ENCODE assay signal across 29 mouse cellular contexts in genomic region chr7:81331851-81332250, GRCm38 (mm10). TPM values are rescaled to one million over a fixed set of nuclear protein-coding genes. Genes with fewer than 3 reads are reported as not detected.
DNase-seq lines count a peak whose midpoint lies in the region; ATAC-seq and TF ChIP-seq lines count a peak whose summit lies in the region.
"Had no signal": no experiment of that assay in that cellular context is flagged by ENCODE, and none has a peak within 500 bp of the region (broad histone marks: within the 10 kb centered on the region; RNA-seq: fewer than 3 reads in every experiment).

No protein-coding gene starts in this region.

- no peak overlapping the region for H3K9ac ChIP-seq in kidney, embryonic 15.5 days
- H3K9ac ChIP-seq in liver, embryonic 14.5 days (replicated peaks), result no peak overlapping the region
- no peak overlapping the region for H3K9ac ChIP-seq in liver, postnatal 0 days (replicated peaks)
- H3K9ac ChIP-seq in CH12.LX (ENCODE audit: insufficient read depth, low read depth), result no peak overlapping the region
- H3K9ac ChIP-seq: embryonic facial prominence, embryonic 13.5 days; forebrain, embryonic 12.5 days; forebrain, embryonic 15.5 days; heart, embryonic 12.5 days; heart, embryonic 15.5 days; hindbrain, embryonic 14.5 days had no signal

- peaks cover 4% of the 10 kb centered on the region; the same call in 1 of the 2 replicates for H3K4me1 ChIP-seq in kidney, embryonic 15.5 days
- H3K4me1 ChIP-seq in kidney, adult 2 months (ENCODE audit: control insufficient read depth, insufficient read depth, low read length), result no peaks in the 10 kb centered on the region
- H3K4me1 ChIP-seq in liver, embryonic 14.5 days (replicated peaks; ENCODE audit: control insufficient read depth in 2 of 2, insufficient read depth in 2 of 2, low read length in 1 of 2), result no peaks in the 10 kb centered on the region
- no peaks in the 10 kb centered on the region for H3K4me1 ChIP-seq in liver, postnatal 0 days (ENCODE audit: insufficient read depth)
- peaks cover 0 to 29% of the 10 kb centered on the region in 2 experiments; a peak in 2 of 4 replicates for H3K4me1 ChIP-seq in CH12.LX (ENCODE audit: control insufficient read depth in 1 of 2, insufficient read depth in 2 of 2)
- H3K4me1 ChIP-seq: embryonic facial prominence, embryonic 13.5 days had no signal

- no peak overlapping the region for H3K4me2 ChIP-seq in kidney, embryonic 15.5 days
- no peak overlapping the region for H3K4me2 ChIP-seq in liver, embryonic 14.5 days (ENCODE audit: low read depth)
- no peak overlapping the region for H3K4me2 ChIP-seq in liver, postnatal 0 days (ENCODE audit: low read depth, low read length)
- no peak overlapping the region for H3K4me2 ChIP-seq in CH12.LX (ENCODE audit: insufficient read depth, low read depth, poor library complexity, severe bottlenecking)
- H3K4me2 ChIP-seq: embryonic facial prominence, embryonic 13.5 days; forebrain, embryonic 12.5 days; forebrain, embryonic 15.5 days; heart, embryonic 12.5 days; heart, embryonic 15.5 days; hindbrain, embryonic 14.5 days had no signal

- DNase-seq in kidney, adult 2 months, result no peak
- no peak for DNase-seq in liver, embryonic 14.5 days (ENCODE audit: low read depth in 3 of 3, low spot score in 3 of 3)
- no peak for DNase-seq in liver, postnatal 0 days
- DNase-seq in CH12.LX (ENCODE audit: extremely low read depth), result no peak
- DNase-seq in splenic B cell, adult 2 months (ENCODE audit: low read depth, low spot score), result peak; percentile 26
- DNase-seq in heart, postnatal 14 days, result no peak
- DNase-seq: adrenal gland, adult 8-10 months; adrenal gland, postnatal 25 days; cerebellum, adult 11-12 months; cerebellum, adult 8-10 months; cerebellum, postnatal 10 days; cerebellum, postnatal 36 days; embryo, embryonic 11 days; gastrocnemius, postnatal 25 days; heart, adult 18-20 months; heart, postnatal 10 days; heart, postnatal 4 days had no signal

- intact Hi-C loops in heart, postnatal 14 days (cut with DNase I), result loop anchor here (2.0 kb wide), 2 partner anchors 19 to 121 kb away; no protein-coding TSS in a partner anchor

- TF ChIP-seq POLR2A in kidney, adult 2 months (IDR thresholded peaks at IDR 0.05; ENCODE audit: low read depth, low read length), result no peak
- no peak for TF ChIP-seq POLR2A in CH12.LX (IDR thresholded peaks at IDR 0.05; ENCODE audit: low read depth, low read length)

- peaks cover 61% of the 10 kb centered on the region for H3K36me3 ChIP-seq in kidney, embryonic 15.5 days
- peaks cover 2% of the 10 kb centered on the region; the same call in 1 of the 2 replicates for H3K36me3 ChIP-seq in kidney, adult 2 months (ENCODE audit: control insufficient read depth, insufficient read depth, low read length)
- H3K36me3 ChIP-seq in liver, embryonic 14.5 days (replicated peaks; ENCODE audit: control insufficient read depth, insufficient read depth, low read depth), result peaks cover 3% of the 10 kb centered on the region; the same call in 1 of the 2 replicates
- H3K36me3 ChIP-seq in liver, postnatal 0 days (replicated peaks; ENCODE audit: insufficient read depth, low read length), result peaks cover 18% of the 10 kb centered on the region
- H3K36me3 ChIP-seq in CH12.LX (replicated peaks in 1 of 2; ENCODE audit: control insufficient read depth in 1 of 2, insufficient read depth in 1 of 2, low read length in 1 of 2), result peaks cover 54 to 91% of the 10 kb centered on the region in 2 experiments
- peaks cover 7% of the 10 kb centered on the region; the same call in 1 of the 2 replicates for H3K36me3 ChIP-seq in splenic B cell, adult 2 months (ENCODE audit: control insufficient read depth, insufficient read depth, low read length, poor library complexity, severe bottlenecking)

- TF ChIP-seq CTCF in kidney, adult 2 months (conservative IDR thresholded peaks at IDR 0.05; ENCODE audit: insufficient read depth, insufficient read length, low read depth, low read length), result no peak
- TF ChIP-seq CTCF in liver, embryonic 14.5 days (IDR thresholded peaks at IDR 0.05; ENCODE audit: low read depth), result no peak
- no peak for TF ChIP-seq CTCF in liver, postnatal 0 days (IDR thresholded peaks at IDR 0.05; ENCODE audit: low read depth)
- TF ChIP-seq CTCF in CH12.LX (conservative IDR thresholded peaks at IDR 0.05 in 1 of 2, IDR thresholded peaks at IDR 0.05 in 1 of 2; ENCODE audit: low read depth in 2 of 2, low read length in 2 of 2), result no peak

- no peaks in the 10 kb centered on the region for H3K27me3 ChIP-seq in kidney, embryonic 15.5 days
- no peaks in the 10 kb centered on the region for H3K27me3 ChIP-seq in kidney, adult 2 months (replicated peaks; ENCODE audit: control insufficient read depth, insufficient read depth, low read length)
- H3K27me3 ChIP-seq in liver, embryonic 14.5 days (ENCODE audit: control insufficient read depth, insufficient read depth, low read length), result no peaks in the 10 kb centered on the region
- no peaks in the 10 kb centered on the region for H3K27me3 ChIP-seq in liver, postnatal 0 days (ENCODE audit: insufficient read depth, low read length)
- no peaks in the 10 kb centered on the region for H3K27me3 ChIP-seq in CH12.LX (replicated peaks)
- no peaks in the 10 kb centered on the region for H3K27me3 ChIP-seq in splenic B cell, adult 2 months (ENCODE audit: control insufficient read depth, insufficient read depth, low read length, poor library complexity, severe bottlenecking)
- H3K27me3 ChIP-seq: embryonic facial prominence, embryonic 13.5 days; forebrain, embryonic 12.5 days; forebrain, embryonic 15.5 days; heart, embryonic 12.5 days; heart, embryonic 15.5 days; Patski had no signal

- no peak overlapping the region for H3K27ac ChIP-seq in kidney, embryonic 15.5 days
- no peak overlapping the region for H3K27ac ChIP-seq in kidney, adult 2 months (ENCODE audit: insufficient read depth, low read depth, low read length)
- H3K27ac ChIP-seq in liver, embryonic 14.5 days, result no peak overlapping the region
- H3K27ac ChIP-seq in liver, postnatal 0 days (ENCODE audit: low read depth), result no peak overlapping the region
- H3K27ac ChIP-seq in CH12.LX (ENCODE audit: insufficient read depth, low read depth), result no peak overlapping the region
- H3K27ac ChIP-seq: embryonic facial prominence, embryonic 10.5 days; embryonic facial prominence, embryonic 13.5 days; forebrain, embryonic 12.5 days; forebrain, embryonic 15.5 days; heart, embryonic 15.5 days; hindbrain, embryonic 14.5 days had no signal

- dilution Hi-C loops in CH12.LX (cut with MboI; ENCODE audit: extremely low pct_ligation_motif_present, extremely low pct_unique_long_range_greater_than_20kb, low sequenced_read_pairs), result no loop called here

- 64% methylated on average over 7 of the region's 7 CpGs for WGBS in kidney, embryonic 15.5 days
- 69% methylated on average over 7 of the region's 7 CpGs for WGBS in kidney, adult 2 months
- WGBS in liver, embryonic 14.5 days (ENCODE audit: insufficient replicate concordance), result 69% methylated on average over 7 of the region's 7 CpGs
- 75% methylated on average over 7 of the region's 7 CpGs for WGBS in liver, postnatal 0 days (ENCODE audit: insufficient replicate concordance)

- TF ChIP-seq RAD21 in CH12.LX (IDR thresholded peaks at IDR 0.05; ENCODE audit: low read depth, low read length), result no peak

- H3K9me3 ChIP-seq in kidney, embryonic 15.5 days (replicated peaks), result no peaks in the 10 kb centered on the region
- H3K9me3 ChIP-seq in liver, embryonic 14.5 days (ENCODE audit: control insufficient read depth, low read length), result no peaks in the 10 kb centered on the region
- H3K9me3 ChIP-seq in liver, postnatal 0 days (ENCODE audit: low read length), result no peaks in the 10 kb centered on the region
- H3K9me3 ChIP-seq in CH12.LX (replicated peaks; ENCODE audit: low read length), result no peaks in the 10 kb centered on the region
- H3K9me3 ChIP-seq: embryonic facial prominence, embryonic 10.5 days; embryonic facial prominence, embryonic 13.5 days; forebrain, embryonic 12.5 days; forebrain, embryonic 15.5 days; G1E; heart, embryonic 12.5 days; heart, embryonic 15.5 days had no signal

- peak; percentile 55; the same call in 1 of the 2 replicates for ATAC-seq in kidney, embryonic 15.5 days (replicated peaks; ENCODE audit: low FRiP score)
- ATAC-seq in liver, embryonic 14.5 days (ENCODE audit: insufficient read depth), result 0 out of 2 replicates have a peak, but pooled peaks have one; percentile 18
- ATAC-seq in liver, postnatal 0 days, result no peak
- ATAC-seq: activated CD4-positive, CD25-positive, alpha-beta regulatory T cell, adult 4 months; forebrain, embryonic 15.5 days; Patski had no signal

- H3K79me2 ChIP-seq in CH12.LX (replicated peaks; ENCODE audit: control insufficient read depth, extremely low read depth, insufficient read depth, poor library complexity, severe bottlenecking), result no peaks in the 10 kb centered on the region; the same call in 1 of the 2 replicates

- in situ Hi-C loops in CH12.LX (cut with MboI; ENCODE audit: low pct_ligation_motif_present, low pct_unique_long_range_greater_than_20kb, low sequenced_read_pairs), result no loop called here

- no peak for TF ChIP-seq EP300 in liver, embryonic 14.5 days (IDR thresholded peaks at IDR 0.05; ENCODE audit: low read depth)
- no peak for TF ChIP-seq EP300 in liver, postnatal 0 days (IDR thresholded peaks at IDR 0.05; ENCODE audit: low read depth)
- TF ChIP-seq EP300 in CH12.LX (IDR thresholded peaks at IDR 0.05; ENCODE audit: low read length), result no peak

- no peak overlapping the region for H3K4me3 ChIP-seq in kidney, embryonic 15.5 days (replicated peaks)
- no peak overlapping the region for H3K4me3 ChIP-seq in kidney, adult 2 months (ENCODE audit: insufficient read depth, low read depth, low read length)
- H3K4me3 ChIP-seq in liver, embryonic 14.5 days (ENCODE audit: insufficient read depth in 1 of 2, low read depth in 2 of 2, low read length in 2 of 2), result no peak overlapping the region
- no peak overlapping the region for H3K4me3 ChIP-seq in liver, postnatal 0 days (ENCODE audit: low read depth, low read length)
- no peak overlapping the region for H3K4me3 ChIP-seq in CH12.LX (replicated peaks in 1 of 3; ENCODE audit: low read depth in 2 of 3, low read length in 2 of 3, poor library complexity in 1 of 3)
- H3K4me3 ChIP-seq: embryonic facial prominence, embryonic 10.5 days; embryonic facial prominence, embryonic 13.5 days; erythroblast, embryonic 14.5 days; forebrain, embryonic 12.5 days; forebrain, embryonic 15.5 days; heart, embryonic 12.5 days; heart, embryonic 15.5 days had no signal

TF ChIP-seq in CH12.LX, 34 proteins besides CTCF, POLR2A, EP300 and RAD21 (continues in another document):
- TF ChIP-seq PAX5 (IDR thresholded peaks at IDR 0.05; ENCODE audit: low read length), result no peak

RNA-seq across cellular contexts. Expression of gene Rps17, which starts 13.2 kb away (rescaled TPM):
- 1,359 and 1,501 TPM in 2 replicates for polyA plus RNA-seq in kidney, embryonic 15.5 days (2015; fragmentation: Nextera tagmentation; extraction: Ambion mirVana)
- 1,243 and 1,376 TPM in 2 replicates for polyA plus RNA-seq in kidney, adult 2 months (2012; rRNA removed)
- polyA plus RNA-seq in liver, embryonic 14.5 days (2012; rRNA removed), result 1,003 and 1,514 TPM in 2 replicates
- 828 and 838 TPM in 2 replicates for polyA plus RNA-seq in liver, embryonic 14.5 days (2014; fragmentation: Nextera tagmentation; extraction: Ambion mirVana)
- 684 and 710 TPM in 2 replicates for polyA plus RNA-seq in liver, postnatal 0 days (2015; fragmentation: Nextera tagmentation; extraction: Ambion mirVana)
- total RNA-seq in CH12.LX (2012; rRNA removed) (5,063 and 5,120 TPM in 2 replicates), CH12.LX (2014; rRNA removed) (4,582 and 5,238 TPM in 2 replicates)
- 2,159 and 2,532 TPM in 2 replicates for polyA plus RNA-seq in CH12.LX (2012; ENCODE audit: insufficient read length, low read depth)
- 100 to 1,000 TPM; 818 to 856 TPM for total RNA-seq in heart, postnatal 14 days (2021)
